In the genomic region with DNA sequence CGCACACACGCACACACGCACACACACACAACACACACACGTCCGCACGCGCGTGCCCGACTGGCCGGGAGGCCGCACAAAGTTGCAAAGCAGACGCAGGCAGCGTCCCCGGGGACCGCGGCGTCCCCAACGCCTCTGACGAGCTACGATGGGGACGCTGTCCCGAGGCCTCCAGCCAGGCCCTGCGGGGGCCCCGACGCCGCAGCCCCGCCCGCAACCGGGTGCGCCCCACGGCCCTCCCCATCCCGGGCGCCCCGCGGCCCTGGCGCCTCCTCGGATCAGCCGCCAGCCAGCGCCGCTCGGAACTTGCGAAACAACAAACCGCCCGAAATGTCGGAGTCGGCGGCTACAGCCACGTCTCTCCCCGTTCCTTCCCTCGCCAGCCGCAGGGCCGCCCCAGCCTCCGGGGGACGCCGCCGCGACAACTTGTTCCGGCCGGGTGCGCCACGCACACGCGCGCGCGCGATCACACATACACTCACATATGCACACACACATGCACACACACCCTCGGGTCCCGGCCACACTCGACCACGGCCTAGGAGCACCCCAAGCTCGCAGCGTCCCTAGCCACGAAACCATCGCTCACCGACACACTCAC, we compare ENCODE assay signal across 8 mouse cellular contexts. TPM values are rescaled to one million over a fixed set of nuclear protein-coding genes. Genes with fewer than 3 reads are reported as not detected.
DNase-seq lines count a peak whose midpoint lies in the region; ATAC-seq and TF ChIP-seq lines count a peak whose summit lies in the region.

No protein-coding gene starts in this region.

- peak overlapping the region; percentile 100 for H3K4me2 ChIP-seq in heart, embryonic 13.5 days
- peak overlapping the region; percentile 98 for H3K4me2 ChIP-seq in kidney, postnatal 0 days (ENCODE audit: low read length)
- peak overlapping the region; percentile 97 for H3K4me2 ChIP-seq in stomach, embryonic 14.5 days (replicated peaks; ENCODE audit: low read depth, low read length)

- peaks cover 85% of the 10 kb centered on the region for H3K27me3 ChIP-seq in erythroblast, embryonic 14.5 days (ENCODE audit: control insufficient read depth)
- H3K27me3 ChIP-seq in heart, embryonic 13.5 days (replicated peaks): peaks cover 94% of the 10 kb centered on the region
- no peaks in the 10 kb centered on the region for H3K27me3 ChIP-seq in kidney, postnatal 0 days (ENCODE audit: insufficient read depth, low read length)
- 0 out of 2 replicates have a peak, but pooled peaks cover 4% of the 10 kb centered on the region for H3K27me3 ChIP-seq in stomach, embryonic 14.5 days (ENCODE audit: control insufficient read depth, insufficient read depth, low read length)

- ATAC-seq in erythroblast, adult 5-6 weeks (replicated peaks; ENCODE audit: low FRiP score, poor library complexity, severe bottlenecking): no peak
- ATAC-seq in activated CD4-positive, CD25-positive, alpha-beta regulatory T cell, adult 4 months: peak; percentile 22
- ATAC-seq in heart, embryonic 13.5 days (ENCODE audit: extremely low read depth, insufficient number of reproducible peaks, low FRiP score, low TSS enrichment): no peak
- 0 out of 2 replicates have a peak, but pooled peaks have one; percentile 12 for ATAC-seq in kidney, postnatal 0 days (replicated peaks; ENCODE audit: low FRiP score, low read depth)
- ATAC-seq in stomach, embryonic 14.5 days (ENCODE audit: insufficient number of reproducible peaks, insufficient read depth, low FRiP score, low read depth): 0 out of 2 replicates have a peak, but pooled peaks have one; percentile 8

- H3K27ac ChIP-seq in heart, embryonic 13.5 days (replicated peaks): no peak overlapping the region
- peak overlapping the region; percentile 6; the same call in 1 of the 2 replicates for H3K27ac ChIP-seq in kidney, postnatal 0 days
- H3K27ac ChIP-seq in stomach, embryonic 14.5 days (ENCODE audit: low read length): no peak overlapping the region

- H3K9ac ChIP-seq in heart, embryonic 13.5 days: peak overlapping the region; percentile 85
- H3K9ac ChIP-seq in kidney, postnatal 0 days (ENCODE audit: low read depth, low read length): peak overlapping the region; percentile 77
- H3K9ac ChIP-seq in stomach, embryonic 14.5 days (replicated peaks; ENCODE audit: low read depth, low read length): peak overlapping the region; percentile 70

- peaks cover 55% of the 10 kb centered on the region for H3K4me1 ChIP-seq in erythroblast, embryonic 14.5 days (ENCODE audit: control insufficient read depth)
- H3K4me1 ChIP-seq in heart, embryonic 13.5 days: peaks cover 24% of the 10 kb centered on the region
- peaks cover 5% of the 10 kb centered on the region; the same call in 1 of the 2 replicates for H3K4me1 ChIP-seq in kidney, postnatal 0 days (replicated peaks; ENCODE audit: insufficient read depth, low read length)
- 0 out of 2 replicates have a peak, but pooled peaks cover 4% of the 10 kb centered on the region for H3K4me1 ChIP-seq in stomach, embryonic 14.5 days (ENCODE audit: control insufficient read depth, insufficient read depth, low read length)

- under 1% methylated on average over 74 of the region's 76 CpGs for WGBS in heart, embryonic 13.5 days
- under 1% methylated on average over 75 of the region's 76 CpGs for WGBS in kidney, postnatal 0 days
- WGBS in stomach, embryonic 14.5 days: under 1% methylated on average over 75 of the region's 76 CpGs

- H3K36me3 ChIP-seq in erythroblast, embryonic 14.5 days (ENCODE audit: control insufficient read depth): no peaks in the 10 kb centered on the region
- H3K36me3 ChIP-seq in heart, embryonic 13.5 days: no peaks in the 10 kb centered on the region
- H3K36me3 ChIP-seq in kidney, postnatal 0 days (ENCODE audit: insufficient read depth, low read length): no peaks in the 10 kb centered on the region
- H3K36me3 ChIP-seq in stomach, embryonic 14.5 days (ENCODE audit: control insufficient read depth, insufficient read depth, low read length): no peaks in the 10 kb centered on the region

- DNase-seq in embryo, embryonic 9.5 days (ENCODE audit: extremely low spot score): peak; percentile 66
- peak; percentile 45 for DNase-seq in kidney, postnatal 0 days (ENCODE audit: low spot score)
- peak; percentile 65 to 71 for DNase-seq in lung, postnatal 4 days

- H3K4me3 ChIP-seq in erythroblast, embryonic 14.5 days (replicated peaks): peak overlapping the region; percentile 69
- peak overlapping the region; percentile 70 for H3K4me3 ChIP-seq in heart, embryonic 13.5 days
- H3K4me3 ChIP-seq in kidney, postnatal 0 days (replicated peaks; ENCODE audit: low read depth, low read length): peak overlapping the region; percentile 76
- H3K4me3 ChIP-seq in stomach, embryonic 14.5 days (ENCODE audit: low read depth, low read length): peak overlapping the region; percentile 50

- TF ChIP-seq CTCF in kidney, postnatal 0 days (IDR thresholded peaks at IDR 0.05; ENCODE audit: low read depth): no peak

- H3K9me3 ChIP-seq in erythroblast, embryonic 14.5 days (ENCODE audit: control insufficient read depth, low read length): peaks cover 11% of the 10 kb centered on the region; the same call in 1 of the 2 replicates
- H3K9me3 ChIP-seq in heart, embryonic 13.5 days: no peaks in the 10 kb centered on the region
- no peaks in the 10 kb centered on the region for H3K9me3 ChIP-seq in kidney, postnatal 0 days (replicated peaks; ENCODE audit: low read length)
- no peaks in the 10 kb centered on the region for H3K9me3 ChIP-seq in stomach, embryonic 14.5 days (ENCODE audit: control insufficient read depth, low read depth, low read length)

RNA-seq across cellular contexts. Expression of a gene that starts 1.1 kb away (rescaled TPM):
- polyA plus RNA-seq in erythroblast, embryonic 14.5 days (2012): 0.50 and 0.55 TPM in 2 replicates
- 0.19 and 5.9 TPM in 2 replicates for total RNA-seq in erythroblast, adult 5-6 weeks (2015; ENCODE audit: low replicate concordance)
- 0.56 and 3.2 TPM in 2 replicates for total RNA-seq in erythroblast, adult 5-6 weeks (2017; ENCODE audit: low replicate concordance)
- polyA plus RNA-seq in activated CD4-positive, CD25-positive, alpha-beta regulatory T cell, adult 4 months (2017; shearing (Covaris generic)): under 1 TPM in 1 of 2 experiments, not detected in 1; 0.10 TPM
- polyA plus RNA-seq in heart, embryonic 13.5 days (2015; fragmentation: Nextera tagmentation; extraction: Ambion mirVana): 1.7 and 2.2 TPM in 2 replicates
- 27.5 and 31.8 TPM in 2 replicates for polyA plus RNA-seq in kidney, postnatal 0 days (2015; fragmentation: Nextera tagmentation; extraction: Ambion mirVana)
- polyA plus RNA-seq in stomach, embryonic 14.5 days (2014; fragmentation: Nextera tagmentation; extraction: Ambion mirVana): 16.1 and 18.0 TPM in 2 replicates

RNA-seq across cellular contexts. Expression of a gene that starts 6.3 kb away (rescaled TPM):
- 1.8 and 2.4 TPM in 2 replicates for polyA plus RNA-seq in erythroblast, embryonic 14.5 days (2012)
- total RNA-seq in erythroblast, adult 5-6 weeks (2015; ENCODE audit: low replicate concordance): 6.7 and 11.1 TPM in 2 replicates
- 6.4 and 10.3 TPM in 2 replicates for total RNA-seq in erythroblast, adult 5-6 weeks (2017; ENCODE audit: low replicate concordance)
- polyA plus RNA-seq in activated CD4-positive, CD25-positive, alpha-beta regulatory T cell, adult 4 months (2017; shearing (Covaris generic)): 10 to 100 TPM; 27.4 to 30.5 TPM
- 39.2 and 42.0 TPM in 2 replicates for polyA plus RNA-seq in heart, embryonic 13.5 days (2015; fragmentation: Nextera tagmentation; extraction: Ambion mirVana)
- polyA plus RNA-seq in kidney, postnatal 0 days (2015; fragmentation: Nextera tagmentation; extraction: Ambion mirVana): 43.0 and 45.4 TPM in 2 replicates
- polyA plus RNA-seq in stomach, embryonic 14.5 days (2014; fragmentation: Nextera tagmentation; extraction: Ambion mirVana): 47.6 and 48.6 TPM in 2 replicates

RNA-seq across cellular contexts. Expression of a gene that starts 36.4 kb away (rescaled TPM):
- polyA plus RNA-seq in erythroblast, embryonic 14.5 days (2012): 37.6 and 42.6 TPM in 2 replicates
- total RNA-seq in erythroblast, adult 5-6 weeks (2015; ENCODE audit: low replicate concordance): 20.9 and 23.6 TPM in 2 replicates
- total RNA-seq in erythroblast, adult 5-6 weeks (2017; ENCODE audit: low replicate concordance): 45.2 and 61.6 TPM in 2 replicates
- 10 to 100 TPM; 10.8 to 12.2 TPM for polyA plus RNA-seq in activated CD4-positive, CD25-positive, alpha-beta regulatory T cell, adult 4 months (2017; shearing (Covaris generic))
- polyA plus RNA-seq in heart, embryonic 13.5 days (2015; fragmentation: Nextera tagmentation; extraction: Ambion mirVana): 68.5 and 72.0 TPM in 2 replicates
- polyA plus RNA-seq in kidney, postnatal 0 days (2015; fragmentation: Nextera tagmentation; extraction: Ambion mirVana): 76.1 and 81.0 TPM in 2 replicates
- polyA plus RNA-seq in stomach, embryonic 14.5 days (2014; fragmentation: Nextera tagmentation; extraction: Ambion mirVana): 95.3 and 104 TPM in 2 replicates

Comparison
In these comparisons a context has a peak if more than half of its experiments do, and no peak if none do; other contexts are left out.
1. ATAC-seq: peak in activated CD4-positive, CD25-positive, alpha-beta regulatory T cell, adult 4 months (single experiment), kidney, postnatal 0 days (single experiment) and stomach, embryonic 14.5 days (single experiment); none in erythroblast, adult 5-6 weeks (single experiment) and heart, embryonic 13.5 days (single experiment).
2. Peak in every context shown above with its lines, with median percentiles within 50 percentile points of each other: H3K4me3 ChIP-seq, DNase-seq, H3K4me2 ChIP-seq and H3K9ac ChIP-seq.